Mouse (Mus musculus) yolk sac, embryonic 10.5 days (tissue): ENCODE data around the gene Ppox.
"Not testable (repeated sequence)": the region's sequence is repeated elsewhere in the genome, so short reads cannot be mapped to it uniquely, and the experiment has no call there.

Source experiments
- DNase-seq: peaks from one replicate; pipeline ENCODE4 v3.0.0-alpha.2; 2017; ENCODE audit warnings: low spot score

Gene Ppox

DNA sequence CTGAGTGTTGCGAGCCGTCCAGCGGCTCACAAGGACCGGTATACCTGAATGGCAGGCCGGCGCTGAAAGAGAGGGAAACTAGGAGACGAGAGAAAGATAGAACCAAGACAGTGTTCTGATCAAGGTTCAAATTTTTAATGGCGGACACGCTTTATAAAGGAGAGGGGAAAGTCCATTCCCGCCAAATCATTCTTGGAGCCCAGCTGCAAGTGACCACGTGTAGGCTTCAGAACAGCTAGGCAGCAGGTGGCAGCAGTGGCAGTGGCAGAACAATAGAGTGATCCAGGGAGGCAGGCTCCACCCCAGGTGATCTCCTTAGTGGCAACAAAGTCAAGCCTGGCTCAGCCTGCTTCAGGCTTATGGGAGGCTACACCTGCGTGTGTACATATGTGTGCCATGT is 39.0 kb downstream of the Ppox start:
- DNase-seq: not testable (repeated sequence)

DNA sequence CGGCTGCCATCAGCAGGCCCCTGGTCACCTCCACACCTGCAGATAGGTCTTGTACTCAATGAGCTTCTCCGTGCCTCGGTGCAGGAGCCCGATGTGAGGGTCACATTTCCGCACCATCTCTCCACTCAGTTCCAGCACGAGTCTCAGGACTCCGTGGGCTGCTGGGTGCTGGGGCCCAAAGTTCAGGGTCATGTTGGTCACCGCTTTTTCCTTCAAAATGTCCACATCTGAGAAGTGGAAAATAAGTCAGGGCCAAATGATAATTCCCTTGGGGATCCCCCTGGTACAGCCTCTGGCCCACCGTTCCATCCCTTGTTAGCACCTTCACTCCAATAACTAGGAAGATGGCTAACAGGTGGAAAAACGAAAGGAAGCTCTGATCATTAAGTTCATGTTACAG is 40.1 kb downstream of the Ppox start:
- DNase-seq: no peak

DNA sequence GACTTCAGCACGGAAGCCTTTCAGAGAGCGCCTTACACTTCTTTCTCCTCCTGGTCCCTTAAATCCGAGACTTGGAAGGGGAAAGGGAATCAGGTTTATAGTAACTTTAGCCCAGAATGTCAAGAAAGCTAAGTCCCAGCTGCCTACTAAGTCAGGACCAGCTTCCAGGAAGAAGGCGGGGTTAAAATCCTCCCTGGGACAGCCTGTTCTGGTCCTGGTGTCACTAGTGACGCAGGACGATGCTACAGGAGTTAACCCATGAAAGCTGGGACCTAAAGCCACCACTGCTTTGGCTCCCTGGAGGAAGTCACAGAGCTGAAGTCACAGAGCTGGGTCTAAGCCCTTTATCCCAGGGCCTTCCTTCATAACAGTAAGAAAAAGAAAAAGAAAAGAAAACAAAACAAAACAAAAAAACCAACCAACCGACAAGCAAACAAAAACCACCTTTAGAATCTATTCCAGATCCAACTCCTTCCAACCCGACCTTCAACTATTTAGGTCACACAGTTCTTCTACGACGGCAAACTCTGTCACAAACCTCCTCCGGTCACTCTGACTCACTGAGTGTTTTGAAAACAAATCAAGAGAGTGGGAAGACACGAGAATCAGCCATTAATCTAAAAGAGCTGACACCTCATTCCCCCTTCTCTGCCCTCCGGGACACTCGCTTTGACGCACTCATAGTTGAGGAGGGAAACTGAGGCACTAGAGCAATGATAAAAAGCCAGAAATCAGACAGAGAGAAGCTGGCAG is 40.8 kb downstream of the Ppox start:
- DNase-seq: no peak

DNA sequence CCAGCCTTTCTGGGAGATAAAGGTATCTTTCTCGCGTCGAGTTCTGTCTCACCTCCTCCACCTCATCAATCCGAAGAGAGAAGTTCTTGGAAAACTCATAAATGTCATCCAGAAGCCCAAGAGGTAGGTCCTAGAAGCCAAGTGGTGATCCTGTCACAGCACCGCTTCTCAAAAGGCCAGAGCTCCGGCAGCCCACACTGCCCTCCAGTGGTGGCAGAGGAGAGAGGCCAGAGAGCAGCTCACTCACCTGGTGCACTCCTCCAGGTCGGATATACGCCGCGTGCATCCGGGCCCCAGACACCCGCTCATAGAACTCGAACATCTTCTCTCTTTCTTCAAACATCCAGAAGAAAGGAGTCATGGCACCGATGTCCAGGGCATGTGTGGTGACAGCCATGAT is 42.5 kb downstream of the Ppox start:
- DNase-seq: peak; percentile 77

DNA sequence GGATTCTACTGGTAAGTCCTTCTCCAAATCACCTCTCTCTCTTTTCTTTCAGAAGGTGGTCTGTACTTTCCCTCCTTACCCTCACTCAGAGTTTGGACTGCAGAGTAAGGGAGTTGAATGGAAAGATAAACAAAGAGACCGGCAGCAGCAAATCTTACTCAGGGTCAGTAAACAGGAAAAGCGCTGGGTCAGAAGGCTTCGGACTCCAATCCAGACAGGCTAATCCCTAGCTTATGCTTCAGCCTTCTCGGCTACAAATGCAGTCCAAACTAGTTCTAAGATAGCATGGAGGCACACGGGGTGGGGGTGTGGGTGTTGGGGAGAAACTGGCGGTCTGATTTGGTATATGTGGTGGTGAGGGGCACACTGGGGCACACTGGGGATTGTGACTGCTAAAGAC is 43.5 kb downstream of the Ppox start:
- DNase-seq: peak; percentile 85

DNA sequence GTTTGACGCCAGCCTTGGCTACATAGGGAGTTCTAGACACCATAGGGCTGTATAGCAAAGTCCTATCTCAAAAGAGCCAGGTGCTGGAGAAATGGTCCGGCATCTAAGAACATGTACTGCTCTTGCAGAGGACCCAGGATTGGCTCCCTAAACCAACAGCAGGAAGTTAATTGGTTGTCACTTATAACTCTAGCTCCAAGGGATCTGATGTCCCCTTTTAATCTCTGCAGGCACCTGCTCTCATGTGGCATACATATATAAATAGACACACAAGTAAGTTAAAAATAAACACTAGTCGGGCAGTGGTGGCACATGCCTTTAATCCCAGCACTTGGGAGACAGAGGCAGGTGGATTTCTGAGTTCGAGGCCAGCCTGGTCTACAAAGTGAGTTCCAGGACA is 45.2 kb downstream of the Ppox start:
- DNase-seq: no peak

DNA sequence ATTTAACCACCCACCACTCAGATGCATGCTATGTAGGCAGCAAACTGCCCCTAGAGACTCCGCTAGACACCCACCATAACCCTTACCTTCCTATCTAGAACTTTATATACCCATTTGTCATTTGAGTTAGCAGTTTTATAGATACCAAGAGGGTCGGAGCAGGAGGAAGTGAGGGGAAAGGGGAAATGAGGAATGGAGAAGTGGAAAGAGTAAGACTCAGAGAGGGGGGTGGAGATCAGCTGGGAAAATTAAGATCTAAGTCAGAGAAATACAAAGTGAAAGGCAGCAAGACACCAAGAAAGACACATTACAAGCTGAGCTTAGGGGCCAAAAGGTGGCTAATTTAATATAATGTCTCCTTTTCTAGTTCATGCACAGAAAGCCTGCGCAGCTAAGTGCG is 46.4 kb downstream of the Ppox start:
- DNase-seq: no peak

DNA sequence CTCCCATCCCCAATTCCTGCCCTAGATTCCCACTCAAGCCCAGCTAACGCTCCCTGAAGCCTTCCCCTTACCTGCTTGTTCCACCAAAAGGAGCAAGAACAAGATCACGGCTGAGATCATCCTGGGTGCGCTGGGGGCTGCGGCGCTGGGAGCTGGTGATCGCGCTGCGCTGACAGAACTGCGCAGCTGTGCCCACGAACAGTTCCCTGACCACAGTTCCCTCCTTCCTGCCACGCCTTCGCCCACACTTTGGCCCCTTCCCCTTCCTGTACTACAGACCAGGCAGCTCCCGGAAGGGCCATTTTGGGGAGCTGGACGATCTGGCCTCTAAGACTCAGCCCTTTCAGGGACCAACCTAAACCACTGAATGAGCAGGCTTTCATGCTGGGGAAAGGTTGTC is 46.9 kb downstream of the Ppox start, which contains the start of gene Fcer1g:
Gene Fcer1g, minus strand, starts transcription at position 240 of the 400 bp plus-strand sequence.
- DNase-seq: no peak

DNA sequence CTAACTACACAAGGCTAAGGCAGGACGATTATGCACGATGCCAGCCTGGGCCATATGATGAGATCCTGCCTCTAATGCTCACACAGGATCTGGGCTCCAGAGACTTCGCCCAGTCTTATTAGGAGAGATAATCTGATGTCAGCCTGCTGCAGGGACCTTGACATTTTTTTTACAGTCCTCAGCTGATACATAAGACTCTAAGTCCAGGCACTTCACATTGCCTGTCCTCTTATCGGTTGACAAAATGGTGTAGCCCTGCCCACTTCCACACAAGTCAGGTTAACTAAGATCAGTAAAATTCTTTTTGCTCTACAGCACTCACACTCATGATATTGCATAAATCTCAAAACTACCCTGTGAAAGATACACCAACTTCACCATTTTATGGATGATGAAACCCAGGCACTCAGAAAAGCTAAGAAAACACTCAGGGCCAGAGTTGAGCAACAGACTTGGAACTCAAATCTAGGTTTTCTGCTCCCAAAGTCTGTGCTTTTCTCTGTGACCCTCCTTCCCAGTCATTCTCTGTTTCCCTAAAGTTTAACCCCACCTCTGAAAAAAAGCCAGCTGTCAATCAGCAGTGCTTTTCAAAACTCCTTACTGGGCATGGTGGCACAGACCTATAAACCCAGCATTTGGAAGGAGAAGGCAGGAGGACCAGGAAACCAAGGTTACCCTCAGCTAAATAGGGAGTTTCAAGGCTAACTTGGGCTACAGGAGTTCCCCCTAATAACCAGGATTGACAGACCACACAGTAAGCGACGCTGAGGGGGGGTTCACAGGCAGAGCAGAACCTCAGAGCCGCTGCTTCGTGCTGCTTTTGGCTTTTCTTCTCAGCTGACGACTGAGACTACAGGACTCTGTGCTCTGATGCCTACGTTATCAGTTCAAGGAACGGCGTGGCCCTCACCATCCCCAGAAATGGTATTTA is 47.9 kb downstream of the Ppox start:
- no peak for DNase-seq

DNA sequence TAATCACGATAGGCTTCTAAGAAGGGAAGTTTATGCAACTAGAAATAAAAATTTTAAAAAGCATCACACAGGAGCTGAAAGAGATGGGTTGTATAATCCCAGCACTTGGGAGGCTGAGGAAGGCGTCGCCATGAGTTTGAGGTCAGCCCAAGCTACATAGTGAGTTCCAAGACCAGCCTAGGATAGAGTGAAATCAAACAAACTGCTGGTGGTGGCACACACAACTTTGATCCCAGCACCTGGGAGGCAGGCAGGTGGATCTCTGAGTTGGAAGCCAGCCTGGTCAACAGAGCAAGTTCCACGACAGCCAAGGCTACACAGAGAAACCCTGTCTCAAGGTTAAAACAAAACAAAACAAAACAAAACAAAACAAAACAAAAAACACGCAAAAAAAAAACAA is 48.6 kb downstream of the Ppox start:
- no peak for DNase-seq

DNA sequence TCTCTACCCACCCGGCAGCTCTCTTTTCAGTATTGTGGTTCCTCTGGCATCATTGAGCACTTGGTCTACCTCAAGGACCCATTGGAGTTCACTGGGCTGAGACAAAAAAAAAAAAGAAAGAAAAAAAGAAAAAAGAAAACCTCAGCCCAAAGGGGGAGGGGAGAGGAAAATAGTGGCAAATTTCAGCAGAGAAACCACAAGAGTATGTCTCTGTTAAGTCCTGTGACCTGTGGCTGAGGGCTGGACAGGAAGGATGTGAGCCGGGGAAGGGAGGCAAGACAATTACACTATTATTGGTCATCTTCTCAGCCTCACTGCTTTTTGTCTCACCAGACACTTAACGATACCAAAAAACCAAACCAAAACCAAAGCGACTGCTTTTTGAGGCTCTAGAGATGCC is 49.1 kb downstream of the Ppox start:
- DNase-seq: no peak

DNA sequence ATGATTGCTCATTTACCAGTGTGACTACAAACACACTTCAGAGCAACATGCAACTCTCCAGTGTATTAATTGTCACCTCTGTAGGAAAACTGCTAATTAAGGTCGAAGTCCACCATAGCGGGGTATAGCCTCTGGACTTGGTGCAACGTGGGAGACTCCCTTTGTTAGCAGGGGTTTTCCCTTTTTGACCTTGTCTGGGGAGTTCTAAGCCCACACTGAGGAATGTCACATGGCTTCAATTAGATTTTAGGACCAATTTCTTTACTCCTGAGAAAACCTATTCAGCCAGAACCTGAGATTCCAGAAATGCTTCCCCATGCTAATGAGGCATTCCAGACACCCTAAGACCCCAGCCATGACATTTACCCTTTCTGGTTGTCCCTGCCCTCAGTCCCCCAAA is 50.8 kb downstream of the Ppox start:
- no peak for DNase-seq

DNA sequence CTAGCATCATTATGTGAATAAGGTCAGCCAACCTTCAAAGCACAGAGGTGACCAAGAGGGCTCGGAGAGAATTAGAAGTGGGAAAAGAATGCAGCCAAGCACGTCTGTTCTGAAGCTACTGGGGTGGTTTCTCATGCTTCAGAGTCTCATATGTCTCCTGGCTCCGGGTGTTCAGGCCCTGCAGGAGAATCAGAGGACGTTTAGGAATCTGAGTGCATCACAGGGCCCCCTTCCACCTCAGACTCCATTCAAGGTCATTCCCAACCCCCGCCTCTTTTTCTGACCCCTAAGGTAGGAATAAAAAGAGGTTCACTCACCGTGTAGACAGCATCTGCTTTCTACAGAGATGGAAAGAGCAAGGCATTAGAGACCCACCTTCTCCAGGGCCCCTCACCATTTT is 51.2 kb downstream of the Ppox start:
- DNase-seq: no peak

DNA sequence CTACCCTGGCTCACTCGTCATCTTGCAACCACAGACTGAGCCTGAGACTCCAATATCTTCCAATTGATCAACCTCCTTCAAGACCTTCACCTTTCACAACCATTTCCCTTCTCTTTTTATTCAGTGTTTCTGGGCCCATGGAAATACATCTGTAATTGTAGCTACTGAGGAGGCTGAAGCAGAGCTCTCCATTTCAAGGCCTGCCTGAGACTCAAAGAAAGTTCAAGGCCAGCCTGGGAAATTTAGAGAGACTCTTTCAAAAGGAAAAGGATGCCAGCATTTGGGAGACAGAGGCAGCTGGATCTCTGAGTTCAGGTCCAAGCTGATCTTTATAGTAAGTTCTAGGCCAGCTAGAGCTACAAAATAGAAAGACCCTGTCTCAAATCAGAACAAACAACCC is 53.1 kb downstream of the Ppox start:
- peak; percentile 19 for DNase-seq

DNA sequence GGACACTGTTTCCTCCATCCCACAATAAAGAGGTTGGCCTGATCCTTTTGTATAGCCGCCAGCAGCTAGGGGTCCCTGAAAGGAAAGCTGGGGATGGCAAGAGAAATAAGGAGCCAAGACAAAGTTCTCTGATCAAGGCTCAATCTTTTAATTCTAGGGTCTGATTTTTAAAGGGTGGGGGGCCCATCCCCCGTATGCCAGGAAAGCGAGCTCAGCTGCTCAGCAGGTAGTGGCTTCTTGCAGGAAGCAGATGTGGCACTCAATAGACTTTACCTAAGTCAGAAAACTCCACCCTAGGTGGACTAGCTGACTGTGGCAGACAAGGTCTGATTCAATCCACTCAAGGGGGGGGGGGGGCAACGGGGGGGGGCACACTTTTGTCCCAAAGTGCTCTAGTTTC is 54.2 kb downstream of the Ppox start:
- peak; percentile 10 for DNase-seq
